Comparison of ENCODE assay signal across 8 mouse cellular contexts in the genomic region with DNA sequence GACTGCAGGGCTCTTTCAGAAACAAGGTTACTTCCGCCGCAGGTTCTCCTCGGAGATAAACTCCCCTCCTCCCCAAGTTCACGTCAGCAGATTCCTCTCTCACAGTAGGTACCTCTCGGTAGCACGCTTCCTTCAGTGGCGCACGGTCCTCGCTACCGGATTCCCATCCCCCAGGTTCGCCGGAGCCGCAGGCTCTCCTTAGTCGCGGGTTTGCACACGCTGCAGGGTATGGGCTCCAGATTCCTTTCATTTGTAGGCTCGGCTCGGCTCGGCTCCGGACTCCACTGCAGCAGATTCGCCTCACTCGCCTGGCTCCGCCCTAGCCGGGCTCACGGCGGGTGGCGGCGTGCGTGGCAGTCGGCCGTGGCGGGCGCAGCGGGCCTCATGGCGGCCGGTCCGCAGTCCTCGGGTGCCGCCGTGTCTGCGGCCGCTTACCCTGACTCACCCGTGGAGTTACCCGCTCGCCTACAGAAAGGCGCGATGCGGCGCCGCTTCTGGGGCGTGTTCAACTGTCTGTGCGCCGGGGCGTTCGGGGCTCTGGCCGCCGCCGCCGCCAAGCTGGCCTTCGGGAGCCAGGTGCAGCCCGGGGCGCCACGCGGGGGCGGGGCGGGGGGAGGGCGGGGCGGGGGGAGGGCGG. TPM values are rescaled to one million over a fixed set of nuclear protein-coding genes. Genes with fewer than 3 reads are reported as not detected.
DNase-seq lines count a peak whose midpoint lies in the region; ATAC-seq lines count a peak whose summit lies in the region.

TSS of gene Tmem42 (plus strand) at position 332 of the 637 bp plus-strand sequence.

- H3K79me2 ChIP-seq in macrophage (ENCODE audit: inconsistent target) = no peaks in the 10 kb centered on the region

- H3K4me3 ChIP-seq in hindbrain, embryonic 16.5 days (ENCODE audit: low read length) = peak within 1 kb of the TSS; percentile 62
- peak within 1 kb of the TSS; percentile 76 for H3K4me3 ChIP-seq in macrophage (ENCODE audit: inconsistent target)

- no peaks in the 10 kb centered on the region for H3K27me3 ChIP-seq in hindbrain, embryonic 16.5 days (replicated peaks; ENCODE audit: control insufficient read depth, insufficient read depth, low read length)

- no peaks in the 10 kb centered on the region for H3K9me3 ChIP-seq in hindbrain, embryonic 16.5 days (ENCODE audit: control insufficient read depth, low read length)

- H3K9ac ChIP-seq in hindbrain, embryonic 16.5 days (ENCODE audit: low read depth, low read length) = peak within 1 kb of the TSS; percentile 85

- peak; percentile 87 for DNase-seq in T-cell, adult 2 months (ENCODE audit: low spot score)
- DNase-seq in cerebellum, postnatal 36 days = peak; percentile 90 to 91
- DNase-seq in gastrocnemius, adult 18-20 months (ENCODE audit: low spot score) = peak; percentile 73
- peak; percentile 75 to 89 for DNase-seq in left cerebral cortex, adult 18-20 months (ENCODE audit: low spot score in 2 of 2)
- peak; percentile 89 for DNase-seq in right cerebral cortex, adult 18-20 months
- peak; percentile 24 for DNase-seq in urinary bladder, postnatal 10 days (ENCODE audit: low spot score)

- H3K27ac ChIP-seq in hindbrain, embryonic 16.5 days (ENCODE audit: low read depth, low read length) = peak within 1 kb of the TSS; percentile 85
- H3K27ac ChIP-seq in macrophage = peak within 1 kb of the TSS; percentile 54

- ATAC-seq in hindbrain, embryonic 16.5 days = peak; percentile 98

- H3K36me3 ChIP-seq in hindbrain, embryonic 16.5 days (ENCODE audit: control insufficient read depth, insufficient read depth, low read length) = no peaks in the 10 kb centered on the region
- H3K36me3 ChIP-seq in macrophage (ENCODE audit: inconsistent target) = no peaks in the 10 kb centered on the region

- 1% methylated on average over 48 of the region's 69 CpGs for WGBS in hindbrain, embryonic 16.5 days
- under 1% methylated on average over 41 of the region's 69 CpGs for WGBS in macrophage (ENCODE audit: missing documents)

- peaks cover 12% of the 10 kb centered on the region for H3K4me1 ChIP-seq in hindbrain, embryonic 16.5 days (ENCODE audit: control insufficient read depth, insufficient read depth, low read depth, low read length)

- peak within 1 kb of the TSS; percentile 84 for H3K4me2 ChIP-seq in hindbrain, embryonic 16.5 days (ENCODE audit: low read length)

RNA-seq across cellular contexts. Expression of gene Tmem42, which starts in this region (rescaled TPM):
- total RNA-seq in gastrocnemius, adult 18-20 months (2021) = 10 to 100 TPM in 1 of 2 experiments, 1 to 10 TPM in 1; 8.6 to 10.5 TPM
- polyA plus RNA-seq in hindbrain, embryonic 16.5 days (2015; fragmentation: Nextera tagmentation; extraction: Ambion mirVana) = 30.0 and 31.2 TPM in 2 replicates
- 10 to 100 TPM; 21.0 to 21.5 TPM for total RNA-seq in left cerebral cortex, adult 18-20 months (2021)
- total RNA-seq in macrophage (2018; cell fraction: chromatin; rRNA removed) = 1 to 10 TPM in 10 of 26 experiments, under 1 TPM in 3, not detected in 13; 0.66 to 5.5 (median 1.5) TPM
- 1 to 10 TPM; 3.0 to 7.0 (median 4.7) TPM for total RNA-seq in macrophage (2018; cell fraction: cytosol; rRNA removed)
- total RNA-seq in macrophage (2018; cell fraction: nucleus; rRNA removed) = 1 to 10 TPM in 21 of 26 experiments, under 1 TPM in 3, not detected in 2; 0.48 to 5.1 (median 2.1) TPM
- polyA plus RNA-seq in macrophage (2018) = 2.9 to 8.6 TPM (median 3.4 TPM) in 3 replicates

Comparison
In these comparisons a context has a peak if more than half of its experiments do, and no peak if none do; other contexts are left out.
1. Peak in every context shown above with its lines: DNase-seq, ATAC-seq, H3K4me3 ChIP-seq and H3K27ac ChIP-seq.
2. DNase-seq: peak in every context shown above with its lines; median percentile 90 in cerebellum, postnatal 36 days; 89 in right cerebral cortex, adult 18-20 months; 87 in T-cell, adult 2 months; 82 in left cerebral cortex, adult 18-20 months; 73 in gastrocnemius, adult 18-20 months; 24 in urinary bladder, postnatal 10 days.